Mouse (Mus musculus) C2C12 (cell line): ENCODE results near the gene 9230113P08Rik.

Source experiments
- CTCF ChIP-seq: IDR thresholded peaks from one replicate; pipeline ENCODE4 v1.5.1; 2011; ENCODE audit not compliant: control insufficient read depth, insufficient read depth, insufficient read length
- FOSL1 ChIP-seq: IDR thresholded peaks from one replicate; pipeline ENCODE4 v1.8.0; 2011; ENCODE audit warnings: mild to moderate bottlenecking, low read length; ENCODE audit not compliant: poor library complexity, insufficient read depth, severe bottlenecking
- MAX ChIP-seq: IDR thresholded peaks from one replicate; pipeline ENCODE4 v1.6.1; 2011; ENCODE audit warnings: mild to moderate bottlenecking, control low read depth
- USF1 ChIP-seq: IDR thresholded peaks from one replicate; pipeline ENCODE4 v1.6.1; 2011; ENCODE audit warnings: low read depth, mild to moderate bottlenecking, control low read depth, moderate library complexity

- TF ChIP-seq CTCF (no peak), MAX (no peak), FOSL1 (no peak), USF1 (no peak)
Observed at GRCm38 (mm10) chr9:35904494-35904893, 3.7 kb upstream of the 9230113P08Rik start.
